Mouse (Mus musculus) liver, embryonic 18 days (tissue): ENCODE results near the gene Slfn3. TPM values are rescaled to one million over a fixed set of nuclear protein-coding genes. Genes with fewer than 3 reads are reported as not detected.

Experiments used
- polyA plus RNA-seq: library from polyadenylated mRNA; depleted of rRNA; stranded (reverse); fragments of >200 nt; gene quantifications from 2 replicates; pipeline ENCODE4 v1.2.3, GENCODE M21; 2012; rRNA removed

The Slfn3 gene
- 1.6 and 1.8 TPM in 2 replicates for polyA plus RNA-seq

DNA sequence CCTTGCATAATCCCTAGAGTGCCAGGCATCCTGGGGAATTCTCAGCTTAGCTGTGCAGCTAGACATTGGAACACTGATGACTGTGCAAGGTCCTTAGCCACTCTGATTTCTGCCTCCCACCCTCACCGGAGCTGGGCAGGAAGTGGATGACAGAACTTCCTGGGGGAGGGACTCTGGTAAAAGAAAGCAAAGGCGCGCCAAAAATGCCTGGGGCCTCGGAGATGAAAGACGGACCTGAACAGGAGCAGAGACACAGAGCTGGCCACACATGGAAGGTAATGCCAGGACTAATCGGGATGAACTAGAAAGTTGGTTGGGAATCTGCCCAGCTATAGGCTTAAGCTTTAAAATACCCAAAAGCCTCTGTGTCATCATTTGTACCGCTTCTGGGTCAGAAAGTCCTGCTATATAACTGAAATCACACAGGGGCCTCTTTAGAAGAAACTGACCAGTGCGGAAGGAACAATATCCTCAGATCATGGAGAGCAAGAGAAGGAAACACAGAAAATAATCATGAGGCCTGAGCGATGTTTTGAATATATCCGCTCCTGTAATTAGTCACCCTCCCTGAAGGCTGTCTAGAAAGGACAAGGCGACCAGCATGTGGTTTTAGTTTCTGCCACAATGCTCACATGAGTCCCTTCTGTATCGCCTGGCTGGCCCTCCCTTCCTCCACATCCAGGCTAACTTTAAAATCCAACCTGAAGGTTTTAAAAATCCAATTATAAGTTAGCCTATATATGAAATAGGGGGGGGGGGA, at the start of gene Slfn3:
Gene Slfn3, plus strand, starts transcription at position 197 of the 760 bp plus-strand sequence.

DNA sequence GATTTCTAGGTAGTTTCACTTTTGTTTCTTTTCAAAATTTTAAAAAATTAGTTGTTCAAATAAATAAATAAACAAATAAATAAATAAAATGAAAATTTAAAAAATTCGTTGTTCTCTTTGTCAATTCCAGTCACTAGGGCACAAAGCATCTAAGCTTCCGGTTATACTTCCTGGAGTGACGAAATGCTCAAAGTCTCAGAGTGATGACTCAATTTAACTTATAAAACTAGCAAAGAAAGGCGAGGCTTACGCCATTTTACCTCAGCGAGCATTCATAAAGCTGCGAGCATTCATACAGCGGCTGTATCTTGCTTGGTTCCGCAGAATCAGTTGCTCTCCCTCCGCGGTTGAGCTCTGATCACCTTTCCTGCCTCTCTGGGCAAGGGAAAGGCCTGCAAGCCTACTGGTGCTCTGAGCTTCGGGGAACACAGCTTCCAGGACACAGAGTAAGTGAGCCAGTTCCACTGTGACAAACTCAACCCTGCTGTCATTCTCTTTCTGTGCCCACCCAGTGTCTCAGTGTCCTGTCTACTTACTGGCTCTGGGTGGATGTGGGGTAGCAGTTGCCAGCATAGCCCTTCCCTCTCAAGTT, 16.1 kb upstream of the Slfn3 start, which contains the start of gene Slfn4:
Gene Slfn4, plus strand, starts transcription at position 239 of the 592 bp plus-strand sequence.

Other genes starting within 250 kb of the Slfn3 start
- 4.9 and 5.2 TPM in 2 replicates for gene Slfn5, start 240.0 kb upstream of the Slfn3 start, polyA plus RNA-seq
- 1.9 and 2.2 TPM in 2 replicates for gene Slfn9, start 199.5 kb upstream of the Slfn3 start, polyA plus RNA-seq
- gene Slfn8, start 170.5 kb upstream of the Slfn3 start, polyA plus RNA-seq = 1.8 and 2.0 TPM in 2 replicates
- gene Slfn2, start 126.2 kb upstream of the Slfn3 start, polyA plus RNA-seq = 18.0 and 19.1 TPM in 2 replicates
- 6.7 and 7.1 TPM in 2 replicates for gene Slfn1, start 74.5 kb upstream of the Slfn3 start, polyA plus RNA-seq
- gene Slfn4, start 16.1 kb upstream of the Slfn3 start, polyA plus RNA-seq = 22.5 and 26.4 TPM in 2 replicates
- gene Slfn14, start 95.4 kb downstream of the Slfn3 start, polyA plus RNA-seq = 10.2 and 11.4 TPM in 2 replicates
- gene Ap2b1, start 107.7 kb downstream of the Slfn3 start, polyA plus RNA-seq = 10.6 and 11.5 TPM in 2 replicates
- gene Pex12, start 111.3 kb downstream of the Slfn3 start, polyA plus RNA-seq = 4.5 and 4.9 TPM in 2 replicates
- gene Rasl10b, start 217.8 kb downstream of the Slfn3 start, polyA plus RNA-seq = 0.05 and 0.07 TPM in 2 replicates
- gene Gas2l2, start 238.1 kb downstream of the Slfn3 start, polyA plus RNA-seq = 0.01 TPM in 1 of 2 replicates, not detected in the other
- gene 1700020L24Rik, start 246.3 kb downstream of the Slfn3 start, polyA plus RNA-seq = 5.3 and 7.1 TPM in 2 replicates